Mouse (Mus musculus): ENCODE measurements around the gene Ctnnb1.

GRCm38 (mm10) chr9:120986255-120986654 lies 57.2 kb downstream of the Ctnnb1 start:
- no peak for TF ChIP-seq POLR2A (IDR thresholded peaks at IDR 0.05; ENCODE audit: borderline replicate concordance, insufficient read depth, low read length)
- TF ChIP-seq CTCF (IDR thresholded peaks at IDR 0.05; ENCODE audit: borderline replicate concordance, insufficient read depth, low read depth, low read length): no peak
